Mouse (Mus musculus) MN1 (cell line): ENCODE results near the gene Pbx2.
"Not testable (repeated sequence)": the region's sequence is repeated elsewhere in the genome, so short reads cannot be mapped to it uniquely, and the experiment has no call there.

Experiments
- DNase-seq: peaks from one replicate; pipeline ENCODE4 v3.0.0-alpha.2; 2016; ENCODE audit warnings: low spot score

The Pbx2 gene

GRCm38 (mm10) chr17:34591029-34591993, at the start of gene Pbx2:
Gene Pbx2 (plus strand): TSS chr17:34591266.
- peak; percentile 63 for DNase-seq

- DNase-seq = not testable (repeated sequence)
These were observed 47.5 kb upstream of the Pbx2 start for GRCm38 (mm10) chr17:34543567-34543966.

- DNase-seq = no peak
These were observed 44.3 kb upstream of the Pbx2 start for GRCm38 (mm10) chr17:34546797-34547196.

- DNase-seq = no peak
These were observed 43.5 kb upstream of the Pbx2 start for GRCm38 (mm10) chr17:34547601-34548000.

GRCm38 (mm10) chr17:34549156-34549555, 41.9 kb upstream of the Pbx2 start:
- no peak for DNase-seq

GRCm38 (mm10) chr17:34549843-34550242, 41.2 kb upstream of the Pbx2 start:
- DNase-seq = no peak

- DNase-seq = peak; percentile 67
These were observed 35.6 kb upstream of the Pbx2 start for GRCm38 (mm10) chr17:34555483-34555882.

GRCm38 (mm10) chr17:34556406-34556805, 34.7 kb upstream of the Pbx2 start:
- no peak for DNase-seq

GRCm38 (mm10) chr17:34557411-34557810, 33.7 kb upstream of the Pbx2 start:
- DNase-seq = no peak

GRCm38 (mm10) chr17:34559116-34559515, 31.9 kb upstream of the Pbx2 start:
- DNase-seq = no peak

GRCm38 (mm10) chr17:34559895-34560294, 31.2 kb upstream of the Pbx2 start:
- no peak for DNase-seq

GRCm38 (mm10) chr17:34560438-34560837, 30.6 kb upstream of the Pbx2 start:
- DNase-seq = no peak

- no peak for DNase-seq
These were observed 29.9 kb upstream of the Pbx2 start for GRCm38 (mm10) chr17:34561200-34561599.

- DNase-seq = no peak
These were observed 28.5 kb upstream of the Pbx2 start for GRCm38 (mm10) chr17:34562595-34562994.

GRCm38 (mm10) chr17:34563354-34563753, 27.7 kb upstream of the Pbx2 start:
- DNase-seq = no peak

GRCm38 (mm10) chr17:34564003-34564421, 27.1 kb upstream of the Pbx2 start, which contains the start of gene Notch4:
Gene Notch4 (plus strand): TSS chr17:34564268.
- DNase-seq = no peak

- no peak for DNase-seq
These were observed 26.3 kb upstream of the Pbx2 start for GRCm38 (mm10) chr17:34564796-34565195.

GRCm38 (mm10) chr17:34567311-34567710, 23.8 kb upstream of the Pbx2 start:
- no peak for DNase-seq

GRCm38 (mm10) chr17:34568421-34568820, 22.6 kb upstream of the Pbx2 start:
- no peak for DNase-seq

- no peak for DNase-seq
These were observed 21.1 kb upstream of the Pbx2 start for GRCm38 (mm10) chr17:34569919-34570318.

- DNase-seq = no peak
These were observed 19.2 kb upstream of the Pbx2 start for GRCm38 (mm10) chr17:34571875-34572274.

GRCm38 (mm10) chr17:34572361-34572760, 18.7 kb upstream of the Pbx2 start:
- DNase-seq = no peak

GRCm38 (mm10) chr17:34576577-34576976, 14.5 kb upstream of the Pbx2 start:
- DNase-seq = no peak

GRCm38 (mm10) chr17:34578070-34578469, 13.0 kb upstream of the Pbx2 start:
- no peak for DNase-seq
